Mouse (Mus musculus) megakaryocyte, adult 5-6 weeks (primary cell): ENCODE results near the gene Cemip. TPM values are rescaled to one million over a fixed set of nuclear protein-coding genes. Genes with fewer than 3 reads are reported as not detected.
"Not testable (repeated sequence)": the region's sequence is repeated elsewhere in the genome, so short reads cannot be mapped to it uniquely, and the experiment has no call there.

Experiments used
- ATAC-seq: 2 replicates; pipeline ENCODE4 v1.8.0; 2016; ENCODE audit warnings: mild to moderate bottlenecking, inconsistent platforms; ENCODE audit not compliant: poor library complexity, severe bottlenecking
- total RNA-seq, 2 experiments: library from RNA; stranded (forward) in 1 of 2; stranded (reverse) in 1 of 2; fragments of 153-499, 151-499 nt in 1 of 2; fragments of 221-1000, 200-1000 nt in 1 of 2; gene quantifications; 2 replicates each; pipeline versions ENCODE4 v1.2.3 to v1.2.4; 2015 to 2017

The Cemip gene
- total RNA-seq (2015) (0.02 TPM in 1 of 2 replicates, not detected in the other), total RNA-seq (2017) (0.08 TPM in 1 of 2 replicates, not detected in the other)

GRCm38 (mm10) chr7:84086039-84086829 is at the start of gene Cemip:
TSS of gene Cemip (minus strand) at chr7:84086502.
- peak; percentile 49 for ATAC-seq

- ATAC-seq = no peak
Observed at GRCm38 (mm10) chr7:84132704-84133103, 46.4 kb upstream of the Cemip start.

GRCm38 (mm10) chr7:84131736-84132135 is 45.4 kb upstream of the Cemip start:
- no peak for ATAC-seq

- no peak for ATAC-seq
Observed at GRCm38 (mm10) chr7:84128661-84129060, 42.4 kb upstream of the Cemip start.

GRCm38 (mm10) chr7:84125730-84126129 is 39.4 kb upstream of the Cemip start:
- no peak for ATAC-seq

GRCm38 (mm10) chr7:84123651-84124050 is 37.3 kb upstream of the Cemip start:
- not testable (repeated sequence) for ATAC-seq

- ATAC-seq = no peak
Observed at GRCm38 (mm10) chr7:84121778-84122177, 35.5 kb upstream of the Cemip start.

GRCm38 (mm10) chr7:84120142-84120760 is 33.9 kb upstream of the Cemip start:
- no peak for ATAC-seq

- no peak for ATAC-seq
Observed at GRCm38 (mm10) chr7:84119216-84120105, 33.2 kb upstream of the Cemip start.

- no peak for ATAC-seq
Observed at GRCm38 (mm10) chr7:84117543-84118122, 31.3 kb upstream of the Cemip start.

- ATAC-seq = no peak
Observed at GRCm38 (mm10) chr7:84116621-84117542, 30.6 kb upstream of the Cemip start.

- ATAC-seq = peak; percentile 71
Observed at GRCm38 (mm10) chr7:84115385-84115784, 29.1 kb upstream of the Cemip start.

GRCm38 (mm10) chr7:84114775-84115174 is 28.5 kb upstream of the Cemip start:
- ATAC-seq = no peak

- ATAC-seq = no peak
Observed at GRCm38 (mm10) chr7:84113035-84113390, 26.7 kb upstream of the Cemip start.

GRCm38 (mm10) chr7:84112351-84113034 is 26.2 kb upstream of the Cemip start:
- ATAC-seq = no peak

- ATAC-seq = no peak
Observed at GRCm38 (mm10) chr7:84111716-84112350, 25.5 kb upstream of the Cemip start.

- no peak for ATAC-seq
Observed at GRCm38 (mm10) chr7:84106942-84107341, 20.6 kb upstream of the Cemip start.

GRCm38 (mm10) chr7:84102589-84102988 is 16.3 kb upstream of the Cemip start:
- ATAC-seq = peak; percentile 90

GRCm38 (mm10) chr7:84100672-84101071 is 14.4 kb upstream of the Cemip start:
- ATAC-seq = no peak
